Mouse (Mus musculus): ENCODE results near the gene Crtac1.

DNA sequence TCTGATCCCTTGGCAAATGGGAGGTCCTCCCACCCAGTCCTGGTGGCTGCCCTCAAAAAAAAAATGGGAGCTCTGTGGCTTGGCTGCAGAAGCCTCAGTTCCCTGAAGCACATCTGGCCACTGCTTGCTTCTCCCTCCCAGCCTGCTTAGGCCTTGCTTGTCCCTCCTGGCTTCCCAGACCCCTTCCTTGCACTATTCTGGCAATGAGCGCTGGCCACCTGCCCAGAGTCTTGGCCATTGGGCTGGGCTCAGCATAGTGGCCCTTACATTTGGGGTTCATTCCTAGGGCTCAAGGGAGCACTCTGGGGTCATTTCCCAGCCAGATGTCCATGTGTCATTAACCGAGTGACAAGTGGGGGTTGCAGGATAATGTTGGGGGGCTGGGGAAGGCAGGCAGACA lies 115.1 kb downstream of the Crtac1 start:
- no peak for TF ChIP-seq GATA1 (IDR thresholded peaks at IDR 0.05; ENCODE audit: low read length)
- TF ChIP-seq TAL1 (IDR thresholded peaks at IDR 0.05; ENCODE audit: low read length), result no peak

All from erythroblast, embryonic 14.5 days (primary cell).